Mouse (Mus musculus): ENCODE data around the gene Ccdc63. TPM values are rescaled to one million over a fixed set of nuclear protein-coding genes. Genes with fewer than 3 reads are reported as not detected.
A peak's percentile ranks its signal among the peaks of the same experiment; 100 is the strongest.

Ccdc63 gene
- total RNA-seq, 2 experiments from 2014 or later, result 0.24 to 1.2 TPM

- DNase-seq (ENCODE audit: extremely low spot score in 1 of 2, low spot score in 2 of 2), result no peak
- intact Hi-C loops (cut with DNase I), result loop anchor here (5.0 kb wide), 2 partner anchors 45 to 220 kb away; partner anchors contain the start of genes Rad9b and Vps29
Observed at GRCm38 (mm10) chr5:122132167-122133049, 8.2 kb downstream of the Ccdc63 start.

GRCm38 (mm10) chr5:122131076-122132051 lies 9.3 kb downstream of the Ccdc63 start:
- intact Hi-C loops (cut with DNase I), result loop anchor here (5.0 kb wide), 2 partner anchors 46 to 221 kb away; partner anchors contain the start of genes Rad9b and Vps29
- peak; percentile 80 to 90 for DNase-seq (ENCODE audit: extremely low spot score in 1 of 2, low spot score in 2 of 2)

- peak in 1 of 2 experiments; percentile 65 for DNase-seq (ENCODE audit: extremely low spot score in 1 of 2, low spot score in 2 of 2)
- intact Hi-C loops (cut with DNase I), result loop anchor here (5.0 kb wide), 2 partner anchors 47 to 222 kb away; partner anchors contain the start of genes Rad9b and Vps29
Observed at GRCm38 (mm10) chr5:122130341-122130998, 10.2 kb downstream of the Ccdc63 start.

GRCm38 (mm10) chr5:122129068-122129655 lies 11.5 kb downstream of the Ccdc63 start:
- intact Hi-C loops (cut with DNase I), result loop anchor here (2.0 kb wide), 1 partner anchor 132 kb away; no protein-coding TSS in a partner anchor
- peak; percentile 75 to 77 for DNase-seq (ENCODE audit: extremely low spot score in 1 of 2, low spot score in 2 of 2)

GRCm38 (mm10) chr5:122125211-122125760 lies 15.3 kb downstream of the Ccdc63 start:
- intact Hi-C loops (cut with DNase I), result no loop called here
- DNase-seq (ENCODE audit: extremely low spot score in 1 of 2, low spot score in 2 of 2), result no peak

- intact Hi-C loops (cut with DNase I), result no loop called here
- DNase-seq (ENCODE audit: extremely low spot score in 1 of 2, low spot score in 2 of 2), result no peak
Observed at GRCm38 (mm10) chr5:122116243-122116642, 24.4 kb downstream of the Ccdc63 start.

- intact Hi-C loops (cut with DNase I), result no loop called here
- no peak for DNase-seq (ENCODE audit: extremely low spot score in 1 of 2, low spot score in 2 of 2)
Observed at GRCm38 (mm10) chr5:122115266-122115763, 25.3 kb downstream of the Ccdc63 start.

- intact Hi-C loops (cut with DNase I), result loop anchor here (5.0 kb wide), 1 partner anchor 228 kb away; no protein-coding TSS in a partner anchor
- peak in 1 of 2 experiments; percentile 45 for DNase-seq (ENCODE audit: extremely low spot score in 1 of 2, low spot score in 2 of 2)
Observed at GRCm38 (mm10) chr5:122114176-122114575, 26.4 kb downstream of the Ccdc63 start.

- DNase-seq (ENCODE audit: extremely low spot score in 1 of 2, low spot score in 2 of 2), result no peak
- intact Hi-C loops (cut with DNase I), result loop anchor here (5.0 kb wide), 1 partner anchor 229 kb away; no protein-coding TSS in a partner anchor
Observed at GRCm38 (mm10) chr5:122113450-122113849, 27.2 kb downstream of the Ccdc63 start.

GRCm38 (mm10) chr5:122111933-122112248 lies 28.7 kb downstream of the Ccdc63 start:
- intact Hi-C loops (cut with DNase I), result loop anchor here (5.0 kb wide), 1 partner anchor 230 kb away; no protein-coding TSS in a partner anchor
- DNase-seq (ENCODE audit: extremely low spot score in 1 of 2, low spot score in 2 of 2), result no peak

- intact Hi-C loops (cut with DNase I), result loop anchor here (5.0 kb wide), 1 partner anchor 231 kb away; no protein-coding TSS in a partner anchor
- DNase-seq (ENCODE audit: extremely low spot score in 1 of 2, low spot score in 2 of 2), result no peak
Observed at GRCm38 (mm10) chr5:122111091-122111932, 29.3 kb downstream of the Ccdc63 start.

- no peak for DNase-seq (ENCODE audit: extremely low spot score in 1 of 2, low spot score in 2 of 2)
- intact Hi-C loops (cut with DNase I), result loop anchor here (5.0 kb wide), 1 partner anchor 232 kb away; no protein-coding TSS in a partner anchor
Observed at GRCm38 (mm10) chr5:122110625-122111024, 30.0 kb downstream of the Ccdc63 start.

- intact Hi-C loops (cut with DNase I), result loop anchor here (5.0 kb wide), 1 partner anchor 233 kb away; no protein-coding TSS in a partner anchor
- no peak for DNase-seq (ENCODE audit: extremely low spot score in 1 of 2, low spot score in 2 of 2)
Observed at GRCm38 (mm10) chr5:122109325-122110060, 31.1 kb downstream of the Ccdc63 start.

- DNase-seq (ENCODE audit: extremely low spot score in 1 of 2, low spot score in 2 of 2), result no peak
Observed at GRCm38 (mm10) chr5:122108104-122108503, 32.5 kb downstream of the Ccdc63 start.

GRCm38 (mm10) chr5:122106212-122106611 lies 34.4 kb downstream of the Ccdc63 start:
- DNase-seq (ENCODE audit: extremely low spot score in 1 of 2, low spot score in 2 of 2), result no peak
- intact Hi-C loops (cut with DNase I), result no loop called here

More at GRCm38 (mm10) chr5:122108104-122108503, 32.5 kb downstream of the Ccdc63 start:
- intact Hi-C loops (cut with DNase I), result no loop called here

GRCm38 (mm10) chr5:122104981-122105380 lies 35.6 kb downstream of the Ccdc63 start:
- intact Hi-C loops (cut with DNase I), result no loop called here
- DNase-seq (ENCODE audit: extremely low spot score in 1 of 2, low spot score in 2 of 2), result no peak
